Mouse (Mus musculus) CD4-positive helper T cell, adult 2 months (primary cell): ENCODE measurements around the gene Sult2b1.
A peak's percentile ranks its signal among the peaks of the same experiment; 100 is the strongest.

Source experiments
- DNase-seq: peaks from one replicate; pipeline ENCODE4 v3.0.0-alpha.2; 2012; ENCODE audit warnings: low read depth, missing footprints, low spot score

Sult2b1 gene

DNA sequence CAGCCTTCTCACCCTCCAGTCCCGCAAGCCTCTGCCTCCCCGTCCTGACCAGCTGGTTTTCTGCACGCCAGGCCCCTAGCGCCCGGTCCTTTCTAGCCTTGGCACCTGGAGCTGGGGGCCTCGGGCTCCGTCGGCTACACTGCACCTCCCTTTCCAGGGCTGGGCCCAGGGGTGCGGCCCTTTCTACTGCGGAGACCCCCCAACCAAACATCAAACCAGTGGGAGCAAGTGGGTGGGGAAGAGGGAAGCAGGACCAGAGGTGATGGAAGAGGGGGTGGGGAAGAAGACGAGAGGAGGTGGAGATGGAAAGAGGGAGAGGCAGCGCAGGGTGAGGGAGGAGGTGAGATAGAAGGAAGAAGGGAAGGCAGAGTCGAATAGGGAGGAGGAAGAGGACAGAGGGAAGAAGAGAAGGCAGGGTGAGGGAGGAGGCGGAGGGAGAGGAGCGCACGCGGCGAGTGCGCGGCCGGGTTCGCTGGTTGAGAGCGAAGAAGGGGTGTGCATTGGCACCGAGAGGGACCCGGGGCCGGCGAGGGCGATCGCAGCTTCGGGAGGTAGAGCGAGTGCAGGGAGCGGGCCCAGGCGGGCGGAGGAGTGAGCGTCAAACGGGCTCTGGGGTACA, 84.8 kb downstream of the Sult2b1 start, which contains the start of gene Car11:
Car11 (plus strand) TSS at position 321 of the 619 bp plus-strand sequence.
- DNase-seq, result no peak

- DNase-seq, result no peak
Measured at GRCm38 (mm10) chr7:45697894-45698293, 86.6 kb downstream of the Sult2b1 start.

GRCm38 (mm10) chr7:45695098-45695497, 89.4 kb downstream of the Sult2b1 start:
- peak; percentile 62 for DNase-seq

GRCm38 (mm10) chr7:45693921-45694591, 90.4 kb downstream of the Sult2b1 start, which contains the start of gene Sec1:
TSS of gene Sec1 (minus strand) at chr7:45694402.
- no peak for DNase-seq

DNA sequence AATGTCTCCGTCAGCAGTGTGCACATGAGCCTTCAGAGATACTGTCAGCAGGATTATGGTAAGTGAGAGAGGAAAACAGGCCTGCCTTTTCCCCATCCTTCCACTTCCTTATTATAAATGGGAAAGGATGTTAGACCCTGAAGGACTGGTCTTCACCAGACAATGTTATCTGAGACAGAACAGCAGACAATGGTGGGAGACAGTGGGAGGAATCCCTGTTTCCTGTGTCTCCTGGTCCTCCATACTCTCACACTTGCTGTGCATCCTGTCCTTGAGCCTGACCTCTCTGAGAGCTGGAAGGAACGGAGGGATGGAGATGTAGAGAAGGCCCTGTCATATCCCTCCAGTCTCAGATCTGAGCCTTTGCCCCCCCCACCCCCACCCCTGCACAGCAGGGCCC, 92.1 kb downstream of the Sult2b1 start:
- DNase-seq, result no peak

DNA sequence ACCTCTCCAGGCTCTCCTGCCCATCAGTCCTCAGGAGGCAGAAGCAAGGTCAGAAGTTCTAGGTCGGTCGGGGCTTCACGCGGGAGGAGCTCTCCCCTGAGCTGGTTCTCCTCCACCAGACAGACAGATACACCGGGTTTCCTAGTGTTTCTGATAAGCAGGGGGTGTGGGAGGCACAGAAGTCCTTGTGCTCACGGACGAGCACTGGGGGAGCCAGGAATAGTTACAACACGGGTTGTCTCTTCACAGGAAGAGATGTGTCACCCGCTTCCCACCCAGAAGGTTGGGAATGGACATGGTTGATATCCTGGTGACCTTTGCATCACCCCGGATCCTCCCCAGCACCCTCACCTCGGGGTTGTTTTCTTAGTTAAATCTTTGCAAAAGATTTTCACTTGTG, 94.7 kb downstream of the Sult2b1 start:
- no peak for DNase-seq

DNA sequence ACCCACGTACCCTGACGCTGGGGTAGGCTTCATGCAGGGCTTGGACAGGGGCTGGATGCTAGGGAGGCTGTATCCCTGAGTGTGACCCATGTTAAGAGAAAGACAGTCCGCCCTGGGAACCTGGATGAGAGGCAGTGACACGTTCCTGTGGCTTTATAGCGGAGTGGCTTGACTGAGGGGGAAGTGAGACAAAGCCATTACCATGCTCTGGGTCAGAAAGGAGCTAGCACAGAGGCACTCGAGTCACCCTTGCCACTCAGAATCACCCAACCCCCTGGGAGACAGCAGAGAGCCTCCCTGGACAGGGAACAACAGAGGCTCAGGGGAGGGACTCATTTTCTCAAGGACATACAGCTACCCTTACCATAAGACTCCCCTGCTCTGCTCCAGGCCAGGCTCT, 95.4 kb downstream of the Sult2b1 start:
- no peak for DNase-seq

GRCm38 (mm10) chr7:45686841-45687240, 97.6 kb downstream of the Sult2b1 start:
- peak; percentile 40 for DNase-seq

- no peak for DNase-seq
Measured at GRCm38 (mm10) chr7:45685811-45686210, 98.7 kb downstream of the Sult2b1 start.

DNA sequence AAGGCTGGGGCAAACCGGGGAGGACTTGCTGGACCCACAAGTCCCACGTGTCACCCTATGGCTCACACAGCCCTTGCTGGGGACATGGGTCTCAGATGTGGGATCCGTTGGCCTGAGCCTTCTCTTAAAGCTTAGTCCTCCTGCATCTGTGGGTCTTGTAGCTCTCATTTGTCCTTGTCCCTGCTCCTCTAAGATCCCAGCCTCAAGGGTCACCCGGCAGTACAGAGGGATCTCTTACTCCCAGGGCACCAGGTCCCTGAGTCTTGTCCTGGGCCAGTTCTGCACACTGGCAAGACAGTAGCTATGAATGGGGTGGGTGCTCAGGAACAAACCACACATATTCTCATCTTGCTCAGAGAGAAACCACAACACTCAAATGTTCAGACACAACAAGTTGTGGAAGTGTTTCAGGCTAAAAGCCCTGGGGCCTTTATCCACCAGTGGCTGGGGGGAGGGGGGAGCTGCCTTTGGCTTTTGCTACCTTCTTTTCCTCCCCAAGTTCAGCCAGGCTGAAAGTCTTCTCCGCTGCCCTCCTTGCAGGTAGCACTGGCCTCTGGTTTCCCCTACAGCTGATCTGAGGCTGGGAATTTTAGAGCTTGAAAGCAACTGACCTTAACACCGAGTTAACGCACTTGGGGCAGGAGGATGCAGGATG, 100.9 kb downstream of the Sult2b1 start, which contains the start of gene Ntn5:
Ntn5 (plus strand) TSS at position 627 of the 655 bp plus-strand sequence.
- peak; percentile 41 for DNase-seq

DNA sequence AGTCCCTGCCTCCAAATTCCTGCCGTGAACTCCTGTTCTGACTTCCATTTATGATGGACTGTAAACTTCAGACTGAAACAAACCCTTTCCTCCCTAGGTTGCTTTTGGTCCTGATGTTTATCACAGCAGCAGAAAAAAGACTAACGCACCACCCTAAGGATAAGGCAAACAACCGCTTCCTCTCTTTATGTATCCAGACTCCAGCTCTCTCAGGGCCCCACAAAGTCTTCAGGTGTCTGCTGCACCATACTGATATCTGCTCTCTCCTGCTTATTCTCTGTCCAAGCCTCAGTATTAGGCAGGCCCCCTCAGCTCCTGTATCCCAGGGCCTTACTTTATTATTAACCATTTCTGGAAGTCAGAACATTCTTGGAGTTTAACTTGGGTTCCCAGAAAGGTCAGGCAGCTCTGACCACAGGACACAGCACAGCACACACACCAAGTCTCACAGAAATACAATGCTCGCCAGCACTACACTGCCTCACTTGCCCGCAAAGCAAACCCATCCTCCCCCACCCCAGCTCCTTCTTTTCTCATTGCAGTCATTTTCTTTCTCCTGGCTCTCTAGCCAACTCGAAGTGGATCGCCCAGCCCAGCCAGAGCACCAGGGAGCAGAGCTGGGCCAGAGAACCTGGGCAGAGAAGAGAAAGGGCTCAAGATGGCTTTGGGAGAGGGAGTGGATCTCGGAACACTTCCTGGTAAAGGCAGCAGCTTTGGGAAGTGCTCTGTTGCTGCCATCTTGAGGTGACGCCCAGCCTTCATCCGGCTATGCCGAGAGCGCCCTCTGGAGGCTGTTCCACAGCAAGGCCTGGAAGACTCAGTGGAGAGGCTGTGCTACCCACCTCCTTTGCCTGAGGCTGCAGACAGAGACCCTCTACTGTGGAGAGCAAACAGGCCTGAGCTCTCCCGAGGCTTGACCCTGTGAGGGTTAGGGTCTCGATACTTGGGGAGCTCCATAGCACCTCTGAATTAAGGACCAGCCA, 102.0 kb downstream of the Sult2b1 start:
- peak; percentile 82 for DNase-seq

DNA sequence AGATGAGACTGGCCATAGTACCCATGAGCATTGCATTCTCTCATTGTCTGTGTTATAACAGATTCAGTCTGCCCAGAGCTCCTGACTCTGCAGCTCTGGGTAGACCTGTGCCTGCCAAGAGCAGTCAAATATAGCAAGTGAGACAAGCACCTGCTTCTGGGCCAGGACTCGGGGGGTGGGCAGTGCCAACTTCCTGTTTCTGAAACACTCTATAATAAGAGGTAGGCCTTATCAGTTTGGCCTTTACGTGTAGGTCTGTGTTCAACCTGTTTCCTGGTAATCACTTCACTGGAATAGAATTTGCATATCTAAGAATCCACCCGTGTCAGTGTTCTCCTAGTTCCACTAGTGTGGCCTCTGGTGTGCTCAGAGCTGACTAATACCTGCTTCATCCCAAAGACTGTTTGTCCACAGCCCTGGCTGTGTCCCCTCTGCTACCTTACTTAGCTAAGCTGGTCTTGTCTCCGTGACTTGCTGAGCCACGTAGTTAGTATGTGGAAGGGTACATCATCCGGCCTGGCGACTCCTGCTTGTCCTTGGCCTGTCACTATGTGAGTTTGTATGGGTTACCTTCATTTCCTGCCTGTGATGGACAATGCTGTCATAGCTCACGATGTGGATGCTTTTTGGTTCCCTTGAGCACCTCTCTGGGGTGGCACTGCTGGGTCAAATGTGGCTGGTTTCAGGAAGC, 103.3 kb downstream of the Sult2b1 start:
- no peak for DNase-seq
